Mouse (Mus musculus) lung, postnatal 4 days (tissue): ENCODE measurements around the gene Slc30a5.
"Not testable (repeated sequence)": the region's sequence is repeated elsewhere in the genome, so short reads cannot be mapped to it uniquely, and the experiment has no call there.

Experiments
- DNase-seq, 2 experiments: peaks; one replicate each; pipeline ENCODE4 v3.0.0; 2021

Slc30a5 gene

DNA sequence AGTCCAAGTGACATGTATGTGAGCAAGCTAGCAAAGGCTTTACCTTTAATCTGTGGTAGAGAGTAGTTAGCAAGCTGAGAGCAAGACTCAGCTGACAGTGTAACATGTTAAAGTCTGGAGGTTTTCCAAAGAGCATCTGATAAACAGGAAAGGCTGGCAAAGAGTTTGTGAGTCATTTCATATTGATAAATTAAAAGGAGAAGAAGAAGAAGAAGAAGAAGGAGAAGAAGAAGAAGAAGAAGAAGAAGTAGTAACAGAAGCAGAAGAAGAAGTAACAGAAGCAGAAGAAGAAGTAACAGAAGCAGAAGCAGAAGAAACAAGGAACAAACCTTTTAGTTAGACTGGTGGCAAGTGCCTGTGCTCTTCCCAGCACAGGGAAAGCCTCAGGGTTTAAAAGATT, 1.6 kb upstream of the Slc30a5 start:
- DNase-seq: no peak

DNA sequence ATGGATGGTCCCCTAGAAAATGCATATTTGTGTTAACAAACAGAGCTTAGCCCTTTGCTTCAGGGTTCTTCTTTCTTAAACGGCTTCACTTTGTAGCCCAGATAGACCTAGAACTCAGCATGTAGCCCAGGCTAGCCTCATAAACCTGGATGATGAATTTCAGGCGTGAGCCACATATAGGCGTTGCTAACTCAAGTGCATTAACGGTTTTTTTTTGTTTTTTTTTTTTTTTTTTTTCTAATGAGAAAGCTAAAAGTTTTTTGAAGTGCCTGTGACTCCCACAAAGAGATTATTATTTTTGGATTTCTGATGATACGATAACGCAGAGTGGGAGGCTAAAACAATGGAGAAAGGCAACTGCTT, 394 bp upstream of the Slc30a5 start:
- DNase-seq: no peak

DNA sequence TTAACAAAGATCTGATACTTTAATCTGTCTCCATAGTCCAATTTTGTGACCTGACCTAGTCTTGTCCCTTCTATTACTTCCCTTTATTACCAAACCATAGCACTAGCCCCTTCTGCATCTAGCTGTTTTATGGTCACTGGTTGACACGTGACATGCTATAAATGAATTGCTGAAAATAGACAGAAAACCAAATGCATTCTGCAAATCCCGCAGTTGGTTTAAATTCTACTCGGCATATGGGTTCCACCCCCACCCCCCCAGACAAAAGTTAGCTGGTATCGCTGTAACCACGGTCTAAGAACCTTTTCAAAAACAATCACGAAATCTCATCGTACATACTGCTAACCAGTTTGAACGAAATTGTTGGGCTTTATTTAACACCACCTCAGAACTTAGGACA, 1.0 kb downstream of the Slc30a5 start:
- no peak for DNase-seq

DNA sequence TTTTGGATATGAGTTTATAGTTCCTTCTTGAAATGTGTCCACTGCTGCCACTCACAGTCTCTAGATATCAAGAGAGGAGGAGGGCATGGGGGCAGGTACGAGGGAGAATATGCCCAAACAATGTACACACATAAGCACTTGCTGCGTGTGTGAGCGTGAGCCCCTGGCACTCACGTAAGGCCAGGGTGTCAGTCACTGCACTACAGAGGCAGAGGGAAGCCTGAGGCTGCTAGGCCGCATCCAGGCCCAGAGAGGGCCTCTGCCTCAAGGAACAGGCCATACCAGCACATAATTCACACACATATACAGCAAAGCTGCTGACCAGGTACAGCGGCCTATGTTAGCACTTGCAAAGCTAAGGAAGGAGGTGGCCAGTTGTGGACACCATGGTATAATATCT, 2.1 kb downstream of the Slc30a5 start:
- DNase-seq: no peak

DNA sequence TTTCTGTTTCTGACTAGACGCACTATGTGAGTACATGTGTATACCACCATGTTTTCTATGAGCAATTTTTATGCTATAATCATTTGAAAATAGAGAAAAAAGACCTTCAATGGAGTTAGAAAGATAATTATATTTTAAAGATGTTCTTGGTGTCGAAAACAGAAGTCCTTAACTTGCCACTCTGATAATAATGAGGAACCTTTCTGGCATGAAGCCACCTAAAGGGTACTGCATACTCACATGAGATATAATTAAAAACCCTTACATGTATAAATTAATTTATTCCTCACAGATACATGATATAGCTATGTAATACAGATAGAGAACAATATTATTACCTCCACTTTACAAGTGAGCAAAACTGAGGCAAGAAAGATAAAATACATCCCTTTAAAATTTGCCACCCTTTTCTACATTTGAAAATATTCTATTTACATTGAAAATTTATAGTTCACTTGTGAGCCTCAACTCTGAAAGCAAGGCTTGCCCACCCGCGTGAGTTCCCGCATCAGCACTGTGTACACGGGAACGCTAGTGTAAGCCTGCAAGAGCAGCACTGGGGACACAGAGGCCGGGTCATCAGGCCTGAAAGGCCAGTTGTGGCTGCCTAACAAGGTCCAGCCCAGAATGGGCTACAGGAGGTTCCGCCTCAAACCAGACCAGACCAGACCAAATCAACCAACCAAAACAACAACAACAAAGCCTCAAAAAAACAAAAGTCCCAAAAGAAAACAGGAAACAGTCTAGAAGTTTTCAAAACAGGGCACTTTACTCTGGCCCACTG, 7.4 kb downstream of the Slc30a5 start:
- DNase-seq: no peak

DNA sequence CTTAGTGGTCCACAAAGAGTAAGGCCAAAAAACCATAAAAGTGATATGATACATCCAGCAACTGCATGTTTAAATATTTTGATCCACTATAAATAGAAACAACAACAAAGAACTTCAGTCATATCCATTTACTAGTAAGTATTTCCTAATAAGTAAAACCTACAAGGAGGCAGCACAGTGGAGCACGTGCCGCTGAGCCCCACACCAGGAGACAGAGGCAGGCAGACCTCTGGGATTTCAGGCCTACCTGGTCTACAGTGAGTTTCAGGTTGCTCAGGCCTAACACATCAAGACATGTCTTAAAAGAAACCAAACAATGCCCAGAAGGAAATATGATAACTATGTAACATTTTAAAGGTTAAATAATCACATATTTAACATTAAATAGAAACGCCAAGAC, 8.3 kb downstream of the Slc30a5 start:
- DNase-seq: no peak

DNA sequence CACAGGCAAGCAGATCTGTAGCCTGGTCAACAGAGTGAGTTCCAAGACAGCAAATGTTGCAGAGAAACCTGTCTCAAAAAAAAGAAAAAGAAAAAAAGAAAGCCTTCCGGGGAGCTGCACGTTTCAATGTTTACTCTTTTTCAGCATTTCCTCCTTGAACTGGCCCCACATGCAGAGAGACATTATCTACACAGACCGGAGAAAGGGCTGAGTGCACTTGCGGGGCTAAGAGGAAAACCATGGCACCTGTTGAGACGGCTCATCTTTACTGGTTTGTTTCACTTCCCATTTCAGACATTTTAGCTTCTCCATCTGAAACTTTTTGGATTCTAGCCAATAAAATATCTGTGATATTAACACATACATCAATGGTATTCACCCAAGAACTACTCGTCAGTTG, 8.9 kb downstream of the Slc30a5 start:
- no peak for DNase-seq

DNA sequence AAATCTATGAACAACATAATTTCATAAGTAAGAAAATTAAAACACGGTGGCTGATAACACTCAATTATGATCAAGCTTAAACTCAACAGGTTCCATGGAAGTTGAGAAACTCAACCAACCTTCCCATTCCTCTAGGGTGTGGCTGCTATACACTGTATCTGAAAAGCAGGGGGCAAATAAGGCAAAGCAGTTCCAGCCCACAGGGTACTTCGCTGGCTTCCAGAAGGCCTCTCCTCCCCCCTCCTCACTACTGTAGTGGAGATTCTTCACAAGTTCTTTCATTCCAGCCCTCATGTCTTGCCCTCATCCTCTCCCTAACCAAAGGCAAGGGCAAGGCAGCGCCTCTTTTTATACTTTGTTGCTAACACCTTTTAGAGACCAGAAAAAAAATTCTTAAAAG, 9.4 kb downstream of the Slc30a5 start:
- no peak for DNase-seq

DNA sequence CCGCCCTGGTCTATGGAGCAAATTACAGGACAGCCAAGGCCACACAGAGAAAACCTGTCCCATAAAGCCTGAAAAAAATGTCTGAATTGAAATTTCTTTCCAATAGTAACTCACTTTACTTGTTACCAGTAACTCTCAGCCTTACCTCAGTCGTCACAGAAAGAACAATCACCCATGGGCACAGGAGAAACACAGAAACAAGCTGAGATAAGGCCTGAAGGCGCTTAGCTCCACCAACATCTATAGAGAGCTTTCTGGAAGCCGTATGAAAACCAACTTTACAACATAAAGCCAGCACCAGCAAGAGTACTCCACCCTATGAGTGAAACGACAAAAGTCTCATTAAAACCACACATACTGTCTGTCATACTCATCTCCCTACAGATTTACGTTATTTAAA, 18.8 kb downstream of the Slc30a5 start:
- DNase-seq: no peak

DNA sequence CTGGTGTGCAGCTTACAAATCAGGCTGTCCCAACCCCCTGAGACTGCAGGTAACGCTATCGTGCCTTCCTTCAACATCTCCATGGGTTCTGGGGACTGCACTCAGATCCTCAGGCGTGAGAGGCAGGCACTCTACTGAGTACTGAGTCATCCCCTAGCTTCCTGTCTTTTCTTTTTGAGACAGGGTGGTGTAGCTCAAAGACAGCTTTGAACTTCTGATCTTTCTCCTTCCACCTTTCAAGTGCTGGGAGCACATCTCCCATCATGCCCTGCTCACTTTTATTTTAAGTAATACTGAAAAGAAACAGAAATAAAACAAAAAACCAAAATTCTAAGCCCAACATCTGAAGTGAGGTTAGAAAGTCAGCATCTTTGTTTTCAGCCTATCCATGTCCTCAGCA, 27.5 kb downstream of the Slc30a5 start:
- DNase-seq: no peak

DNA sequence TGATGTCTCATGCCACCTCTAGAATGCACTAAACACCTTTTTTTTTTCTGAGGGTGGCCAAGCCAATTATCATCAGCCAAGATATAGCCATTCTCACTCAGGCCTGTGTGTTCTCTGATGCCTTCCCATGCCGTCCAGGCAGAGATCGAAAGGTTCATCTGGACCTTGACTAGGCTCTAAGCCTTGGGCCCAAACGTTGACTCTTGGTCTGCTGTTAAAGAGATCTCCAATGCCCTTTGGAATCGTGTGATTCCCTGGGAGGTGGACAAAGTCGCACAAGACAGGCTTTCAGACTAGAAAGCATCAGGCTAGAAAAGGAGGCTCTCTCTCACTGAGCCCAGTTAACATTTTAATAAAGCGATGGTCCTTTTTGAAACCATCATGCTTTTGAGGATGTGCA, 36.1 kb downstream of the Slc30a5 start:
- no peak for DNase-seq

DNA sequence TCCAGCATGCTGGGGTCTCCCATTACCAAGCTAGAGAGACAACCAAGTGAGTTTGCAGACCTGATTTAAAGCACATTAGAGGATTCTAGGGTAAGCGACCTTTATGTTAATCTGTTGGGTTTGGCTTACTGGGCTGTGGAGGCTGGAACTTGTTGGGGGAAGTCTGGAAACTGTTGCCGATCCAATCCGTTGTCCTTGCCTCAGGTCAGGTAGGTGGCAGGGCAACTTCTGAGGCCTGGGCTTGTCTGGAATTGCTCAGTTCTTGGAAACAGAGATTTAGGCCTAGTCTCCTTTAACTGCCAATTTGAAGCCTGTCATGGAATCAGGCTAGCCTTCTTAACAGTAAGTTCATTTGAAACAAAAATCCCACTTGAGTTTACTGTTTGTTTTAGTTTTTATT, 44.1 kb downstream of the Slc30a5 start:
- no peak for DNase-seq

DNA sequence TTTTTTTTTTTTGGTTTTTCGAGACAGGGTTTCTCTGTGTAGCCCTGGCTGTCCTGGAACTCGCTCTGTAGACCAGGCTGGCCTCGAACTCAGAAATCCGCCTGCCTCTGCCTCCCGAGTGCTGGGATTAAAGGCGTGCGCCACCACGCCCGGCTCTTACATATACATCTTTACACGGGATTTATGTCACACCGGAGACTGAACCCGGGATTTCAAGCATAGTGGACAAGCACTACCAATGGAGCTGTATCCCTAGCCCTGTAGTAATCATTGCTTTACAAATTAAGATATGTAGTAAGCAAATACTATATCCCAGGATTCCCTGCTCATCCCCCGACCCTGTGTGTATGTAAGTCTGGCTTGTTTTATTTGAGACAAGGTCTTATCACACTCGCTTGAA, 45.2 kb downstream of the Slc30a5 start:
- DNase-seq: not testable (repeated sequence)

DNA sequence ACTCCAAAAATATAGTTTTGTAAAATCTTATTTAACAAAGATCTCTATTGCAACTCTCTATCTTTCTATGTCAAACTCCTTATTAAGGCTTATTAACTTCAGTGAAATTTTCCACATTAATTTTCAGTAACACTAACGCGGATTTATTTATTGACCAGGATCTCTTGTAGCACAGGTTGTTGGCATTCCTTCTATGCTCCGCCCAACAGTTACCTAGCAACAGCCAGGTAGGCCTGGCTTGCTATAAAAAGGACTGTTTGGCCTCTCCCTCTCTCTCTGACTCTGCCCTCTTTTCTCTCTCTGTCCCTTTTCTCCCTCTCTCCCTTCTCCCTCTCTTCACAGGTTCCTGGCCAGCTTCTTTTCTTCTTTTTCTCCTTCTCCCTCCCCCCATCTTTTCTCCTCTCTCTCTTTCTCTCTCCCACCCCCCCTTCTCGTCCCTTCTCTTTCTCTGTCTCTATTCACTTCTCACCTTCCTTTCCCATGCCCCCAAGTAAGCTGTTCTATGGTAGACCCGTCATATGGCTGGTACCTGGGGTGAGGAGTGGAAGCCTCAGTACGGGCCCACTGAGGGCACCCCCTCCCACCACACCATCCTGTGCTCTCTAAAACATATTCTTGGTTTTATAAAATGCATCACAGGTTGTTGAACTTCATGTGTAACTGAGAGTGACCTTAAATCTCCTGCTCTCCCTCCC, 45.8 kb downstream of the Slc30a5 start:
- peak; percentile 11 to 31 for DNase-seq

DNA sequence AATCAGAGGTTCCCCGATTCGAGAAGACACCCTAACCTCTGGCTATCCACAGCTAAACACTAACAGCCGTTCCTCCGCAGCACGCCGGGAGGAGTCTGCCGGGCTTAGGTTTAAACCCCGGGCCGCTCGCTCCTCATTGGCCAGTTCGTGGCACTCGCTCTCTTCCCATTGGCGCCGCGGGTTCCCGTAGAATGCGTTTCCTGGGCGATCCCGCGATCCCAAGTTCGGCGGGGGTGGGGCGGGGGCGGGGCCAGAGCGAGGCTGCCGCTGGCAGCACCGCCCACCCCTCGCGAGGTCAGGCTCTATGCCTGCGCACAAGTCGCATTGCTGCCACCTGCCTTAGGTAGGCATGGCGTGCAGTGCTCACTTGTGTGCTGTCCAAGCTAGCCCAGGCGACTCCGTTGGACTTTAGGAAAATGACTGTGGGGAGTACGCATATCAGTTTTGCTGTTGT, 46.8 kb downstream of the Slc30a5 start, which contains the start of gene Ccnb1:
Gene Ccnb1, minus strand, starts transcription at position 157 of the 454 bp plus-strand sequence.
- DNase-seq: peak; percentile 94

DNA sequence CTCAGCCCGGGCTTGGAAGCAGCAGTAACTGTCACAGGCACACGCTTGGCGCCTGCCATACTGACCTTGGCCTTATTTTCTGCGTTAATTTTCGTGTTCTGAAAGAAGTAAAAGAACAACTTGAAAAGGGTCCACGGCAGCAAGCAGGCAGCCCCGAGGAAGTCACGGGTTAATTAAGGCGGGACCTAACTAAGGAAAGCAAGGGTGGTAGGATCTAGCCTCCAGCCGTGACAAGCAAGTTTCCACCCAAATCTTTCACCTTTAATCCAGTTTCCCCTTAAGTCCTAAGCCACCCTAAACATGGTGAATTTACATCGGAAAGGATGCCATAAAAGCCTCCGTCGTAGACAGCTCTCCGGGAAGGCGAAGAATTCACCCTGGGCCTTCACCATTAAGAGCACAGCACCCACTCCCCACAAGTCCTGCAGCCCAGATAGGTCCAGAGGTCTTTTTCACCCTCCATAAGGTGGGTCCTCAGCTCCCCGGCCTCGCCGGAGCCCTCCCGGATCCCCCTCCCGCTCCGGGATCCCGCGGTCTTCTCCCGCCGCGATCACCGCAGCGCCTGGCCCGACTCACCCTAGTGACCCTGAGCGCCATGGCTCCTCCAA, 47.3 kb downstream of the Slc30a5 start:
- no peak for DNase-seq

DNA sequence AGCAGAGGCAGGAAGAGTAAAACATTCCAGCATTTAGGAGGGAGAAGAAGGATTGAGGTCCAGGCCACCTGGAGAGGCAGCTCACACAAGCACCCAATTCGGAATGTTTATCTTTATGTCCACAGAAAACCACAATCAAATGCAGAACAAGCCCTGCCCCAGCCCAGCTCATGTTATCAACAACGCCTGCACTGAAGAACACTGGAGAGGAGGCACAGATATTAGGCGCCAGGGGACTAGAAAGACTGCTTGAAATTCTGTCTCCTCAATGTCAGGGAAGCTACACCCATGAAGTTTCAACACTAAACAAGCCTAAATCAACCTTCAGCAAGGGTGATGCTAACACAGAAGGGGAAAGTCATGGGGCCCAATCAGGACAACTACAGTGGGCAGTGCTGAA, 55.7 kb downstream of the Slc30a5 start:
- no peak for DNase-seq

DNA sequence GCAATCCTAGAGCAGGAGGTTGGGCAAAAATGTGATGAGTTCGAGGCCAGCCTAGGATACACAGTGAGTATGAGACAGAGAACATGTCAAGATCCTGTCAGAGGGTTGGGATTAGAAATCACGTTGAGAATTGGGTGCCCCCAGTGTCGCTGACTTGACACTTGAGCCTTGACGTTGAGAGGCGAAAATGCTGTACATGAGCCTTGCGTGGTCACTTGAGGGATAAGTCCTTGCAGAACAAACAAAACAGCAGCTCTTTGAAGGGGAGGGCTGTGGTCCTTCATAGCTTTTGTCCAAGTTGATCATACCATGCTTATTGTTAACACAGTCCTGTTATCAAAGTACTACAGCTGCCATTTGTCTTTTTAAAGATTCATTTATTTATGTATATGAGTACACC, 56.5 kb downstream of the Slc30a5 start:
- DNase-seq: no peak

DNA sequence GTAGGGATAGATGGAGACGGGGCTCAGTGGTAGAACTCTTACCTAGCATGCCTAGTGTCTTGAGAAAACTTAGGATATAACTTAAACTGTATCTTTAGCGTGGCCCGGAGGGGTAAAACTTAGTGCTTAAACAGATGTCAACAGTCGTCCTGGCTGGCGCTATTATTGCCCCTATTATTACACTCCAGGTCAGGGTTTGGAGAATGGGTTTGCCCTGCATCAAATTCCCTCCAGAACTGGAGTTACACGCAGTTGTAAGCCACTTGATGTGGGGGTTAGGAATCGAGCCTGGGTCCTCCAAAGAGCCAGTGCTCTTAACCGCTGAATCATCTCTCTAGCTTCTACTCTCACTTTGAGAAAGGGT, 57.2 kb downstream of the Slc30a5 start:
- no peak for DNase-seq

DNA sequence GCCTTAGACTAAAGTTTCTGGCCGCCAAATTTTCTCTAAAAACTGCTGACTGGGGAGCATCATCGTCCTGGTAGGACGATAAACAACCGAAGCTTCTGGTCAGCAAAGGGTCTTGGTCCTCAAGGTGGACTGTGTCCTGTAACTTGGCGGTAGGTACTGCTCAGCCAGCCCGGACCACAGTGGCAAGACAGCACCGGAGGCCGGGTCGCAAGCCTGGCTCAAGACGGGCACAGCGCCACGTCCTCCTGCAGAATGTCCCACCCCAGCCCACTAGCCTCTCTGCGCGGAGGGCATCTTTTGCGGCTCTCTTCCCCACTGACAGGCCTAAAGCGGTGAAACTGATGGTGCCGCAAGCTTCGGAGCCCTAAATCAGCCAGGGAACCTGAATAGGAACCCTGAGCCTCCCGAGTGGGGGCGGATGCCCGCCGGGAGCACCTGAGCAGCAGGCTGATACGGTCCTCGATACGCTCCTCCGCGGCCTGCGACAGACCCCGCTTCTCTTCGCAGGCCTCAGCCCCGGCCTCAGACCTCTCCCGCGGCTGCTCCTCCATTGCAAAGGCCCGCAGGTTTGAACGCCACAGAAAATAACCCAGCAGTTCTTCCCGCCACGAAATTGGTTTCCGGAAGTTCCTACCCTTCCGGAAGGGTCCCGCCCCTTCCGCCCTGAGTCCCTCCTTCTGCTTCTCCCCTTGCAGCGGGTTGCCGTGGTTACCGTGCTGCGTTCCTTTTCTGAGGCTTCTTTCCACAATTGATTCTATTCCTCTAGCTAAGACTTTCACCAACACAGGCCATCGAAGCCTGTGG, 57.8 kb downstream of the Slc30a5 start, which contains the start of gene Cenph:
Gene Cenph, minus strand, starts transcription at position 648 of the 804 bp plus-strand sequence.
- DNase-seq: peak; percentile 85 to 86

DNA sequence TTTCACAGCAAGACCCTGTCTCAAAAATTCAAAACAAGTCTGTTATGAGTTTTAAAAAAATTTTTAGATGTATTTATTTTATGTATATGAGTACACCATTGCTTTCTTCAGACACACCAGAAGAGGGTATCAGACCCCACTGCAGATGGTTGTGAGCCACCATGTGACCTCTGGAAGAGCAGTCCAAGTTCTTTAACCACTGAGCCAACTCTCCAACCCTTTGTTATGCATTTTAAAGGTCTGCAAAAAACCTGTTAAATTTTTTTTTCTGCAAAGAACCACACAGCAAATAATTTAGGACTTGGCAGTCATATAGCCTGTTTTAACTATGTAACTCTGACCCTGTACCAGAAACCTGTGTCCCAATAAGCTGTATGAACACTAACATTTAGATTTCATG, 58.5 kb downstream of the Slc30a5 start:
- no peak for DNase-seq

DNA sequence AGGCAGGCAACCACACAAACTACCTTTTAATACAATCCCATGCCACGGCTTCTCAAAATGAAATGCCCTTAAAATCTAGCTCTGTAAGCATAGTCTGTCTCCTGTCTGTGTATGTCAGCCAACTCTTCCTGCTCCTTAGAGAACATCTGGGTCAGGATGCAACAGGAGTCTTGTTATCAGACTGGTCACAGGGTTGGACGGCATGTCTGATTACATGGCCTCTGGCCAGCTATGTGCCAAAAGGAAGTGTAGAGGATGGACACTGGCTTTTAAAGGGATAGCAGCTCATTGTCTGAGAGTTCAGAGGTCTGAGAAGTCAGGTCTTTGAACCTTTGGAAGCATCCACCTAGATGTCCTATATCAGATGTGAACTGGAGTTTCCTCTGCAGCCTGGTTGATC, 77.9 kb downstream of the Slc30a5 start:
- peak; percentile 14 to 36 for DNase-seq

DNA sequence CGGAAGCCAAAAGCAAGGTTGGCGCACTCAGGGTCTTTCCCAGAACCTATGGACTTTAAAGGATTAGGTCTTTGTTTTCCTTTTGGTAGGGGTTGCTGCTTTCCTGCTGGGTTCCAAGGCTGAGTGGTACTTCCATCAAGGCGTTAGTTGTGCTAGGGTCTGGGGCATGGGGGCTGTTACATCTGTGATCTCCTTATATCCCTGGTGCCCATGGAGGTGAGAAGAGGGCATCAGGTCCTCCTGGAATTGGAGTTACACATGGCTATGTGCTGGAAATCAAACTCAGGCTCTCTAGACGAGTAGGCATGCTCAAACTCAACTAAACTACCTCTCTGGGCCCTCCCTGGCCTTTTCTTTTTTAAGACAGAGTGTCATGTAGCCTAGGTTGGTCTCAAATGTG, 79.0 kb downstream of the Slc30a5 start:
- no peak for DNase-seq
